Mouse (Mus musculus) limb, embryonic 14.5 days (tissue): ENCODE results near the gene Arhgap22. TPM values are rescaled to one million over a fixed set of nuclear protein-coding genes. Genes with fewer than 3 reads are reported as not detected.

Source experiments
- ATAC-seq: fragments of 200-750 bp; cut with Nextera tagmentation; 2 replicates; pipeline ENCODE4 v1.8.0; 2017; ENCODE audit warnings: low read depth, moderate number of reproducible peaks, moderate TSS enrichment; ENCODE audit not compliant: low FRiP score
- DNase-seq: peaks from one replicate; pipeline ENCODE4 v3.0.0-alpha.2; 2015; ENCODE audit warnings: low spot score
- H3K27ac ChIP-seq: fragments of 300-500 bp; sonication (generic); replicated peaks from 2 replicates; pipeline ENCODE4 v1.5.1; 2014; ENCODE audit warnings: low read depth, mild to moderate bottlenecking, low read length, moderate library complexity, mixed read lengths
- H3K27me3 ChIP-seq: fragments of 300-500 bp; sonication (generic); 2 replicates; pipeline ENCODE4 v1.6.1; 2014; ENCODE audit warnings: low read length, mixed read lengths; ENCODE audit not compliant: control insufficient read depth, insufficient read depth
- H3K36me3 ChIP-seq: fragments of 300-500 bp; sonication (generic); 2 replicates; pipeline ENCODE4 v1.6.1; 2014; ENCODE audit warnings: mild to moderate bottlenecking, low read length, moderate library complexity, mixed read lengths; ENCODE audit not compliant: control insufficient read depth, insufficient read depth
- H3K4me1 ChIP-seq: fragments of 300-500 bp; sonication (generic); 2 replicates; pipeline ENCODE4 v1.6.1; 2014; ENCODE audit warnings: antibody characterized with exemption, low read length, mixed read lengths; ENCODE audit not compliant: control insufficient read depth, insufficient read depth
- H3K4me2 ChIP-seq: fragments of 300-500 bp; sonication (generic); replicated peaks from 2 replicates; pipeline ENCODE4 v1.6.1; 2014; ENCODE audit warnings: low read depth, mild to moderate bottlenecking, low read length, moderate library complexity; ENCODE audit not compliant: severe bottlenecking
- H3K4me3 ChIP-seq: fragments of 300-500 bp; sonication (generic); replicated peaks from 2 replicates; pipeline ENCODE4 v1.5.1; 2014; ENCODE audit warnings: low read length
- H3K9ac ChIP-seq: fragments of 300-500 bp; sonication (generic); 2 replicates; pipeline ENCODE4 v1.6.1; 2014; ENCODE audit warnings: mild to moderate bottlenecking, low read depth, low read length, moderate library complexity; ENCODE audit not compliant: severe bottlenecking
- H3K9me3 ChIP-seq: fragments of 300-500 bp; sonication (generic); 2 replicates; pipeline ENCODE4 v1.6.1; 2016; ENCODE audit warnings: low read length; ENCODE audit not compliant: control insufficient read depth
- POLR2A ChIP-seq: fragments of 200-500 bp; IDR thresholded peaks from 2 replicates; pipeline ENCODE4 v1.8.0; 2012; ENCODE audit warnings: inconsistent platforms, mild to moderate bottlenecking, moderate library complexity, borderline replicate concordance; ENCODE audit not compliant: insufficient read depth, insufficient read length; ENCODE audit errors: extremely low read depth
- WGBS: fragments of 180-500 bp; shearing (Covaris S2); extraction: QIAGEN DNeasy Blood & Tissue Kit; methylation state at CpG from one replicate; pipeline ENCODE4 v1.1.7; 2014; 5-methylcytosine and 5-hydroxymethylcytosine counted together
- polyA plus RNA-seq, 2 experiments: library from polyadenylated mRNA; depleted of rRNA in 1 of 2; stranded (reverse) in 1 of 2; unstranded in 1 of 2; fragments of >200 nt; fragmentation: Nextera tagmentation in 1 of 2; extraction: Ambion mirVana in 1 of 2; gene quantifications; 2 replicates each; pipeline versions ENCODE4 v1.2.1 to v1.2.3; 2012 to 2014

Gene Arhgap22
- polyA plus RNA-seq, 2 experiments: 4.8 to 5.3 TPM

GRCm38 (mm10) chr14:33258256-33258655, 44.4 kb downstream of the Arhgap22 start:
- Histone ChIP-seq H3K9me3 (no peaks in the 10 kb centered on the region), H3K4me2 (no peak overlapping the region), H3K9ac (no peak overlapping the region), H3K27ac (no peak overlapping the region), H3K27me3 (no peaks in the 10 kb centered on the region), H3K4me1 (no peaks in the 10 kb centered on the region), H3K4me3 (no peak overlapping the region), H3K36me3 (no peaks in the 10 kb centered on the region)
- no peak for TF ChIP-seq POLR2A
- no peak for DNase-seq
- WGBS: 88% methylated on average over 5 of the region's 5 CpGs
- no peak for ATAC-seq

GRCm38 (mm10) chr14:33260131-33260530, 46.3 kb downstream of the Arhgap22 start:
- H3K4me2 ChIP-seq: no peak overlapping the region
- ATAC-seq (no peak), DNase-seq (no peak)
- H3K4me3 ChIP-seq: no peak overlapping the region
- no peak overlapping the region for H3K27ac ChIP-seq
- TF ChIP-seq POLR2A: no peak
- H3K27me3 ChIP-seq: no peaks in the 10 kb centered on the region
- H3K4me1 ChIP-seq: no peaks in the 10 kb centered on the region
- no peaks in the 10 kb centered on the region for H3K36me3 ChIP-seq
- H3K9me3 ChIP-seq: no peaks in the 10 kb centered on the region
- 85% methylated on average over 6 of the region's 6 CpGs for WGBS
- H3K9ac ChIP-seq: no peak overlapping the region

DNA sequence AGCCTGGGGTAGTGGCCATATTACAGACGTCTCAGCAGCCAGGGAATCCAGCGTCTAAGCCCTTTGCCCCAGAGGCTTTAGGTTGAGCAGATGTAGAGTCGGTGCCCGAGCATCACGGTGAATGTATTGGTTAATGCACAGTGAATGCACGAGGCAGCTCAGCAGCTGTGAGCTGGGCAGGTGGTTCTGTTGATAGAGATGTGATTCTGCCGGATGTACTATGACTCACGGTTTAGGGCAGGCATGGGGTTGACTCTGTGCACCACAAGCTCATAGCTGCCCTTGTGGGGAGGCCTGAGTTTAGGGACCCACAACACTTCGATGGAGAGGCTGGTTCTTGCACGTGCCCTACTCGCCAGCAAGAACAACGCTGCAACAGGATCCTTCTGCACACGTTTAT, 51.0 kb downstream of the Arhgap22 start:
- 91% methylated on average over 13 of the region's 13 CpGs for WGBS
- H3K4me2 ChIP-seq: no peak overlapping the region
- no peak overlapping the region for H3K27ac ChIP-seq
- no peaks in the 10 kb centered on the region for H3K27me3 ChIP-seq
- H3K36me3 ChIP-seq: no peaks in the 10 kb centered on the region
- ATAC-seq: no peak
- TF ChIP-seq POLR2A: no peak
- no peaks in the 10 kb centered on the region for H3K4me1 ChIP-seq
- H3K4me3 ChIP-seq: no peak overlapping the region
- H3K9ac ChIP-seq: no peak overlapping the region
- peaks cover 8% of the 10 kb centered on the region for H3K9me3 ChIP-seq
- no peak for DNase-seq

DNA sequence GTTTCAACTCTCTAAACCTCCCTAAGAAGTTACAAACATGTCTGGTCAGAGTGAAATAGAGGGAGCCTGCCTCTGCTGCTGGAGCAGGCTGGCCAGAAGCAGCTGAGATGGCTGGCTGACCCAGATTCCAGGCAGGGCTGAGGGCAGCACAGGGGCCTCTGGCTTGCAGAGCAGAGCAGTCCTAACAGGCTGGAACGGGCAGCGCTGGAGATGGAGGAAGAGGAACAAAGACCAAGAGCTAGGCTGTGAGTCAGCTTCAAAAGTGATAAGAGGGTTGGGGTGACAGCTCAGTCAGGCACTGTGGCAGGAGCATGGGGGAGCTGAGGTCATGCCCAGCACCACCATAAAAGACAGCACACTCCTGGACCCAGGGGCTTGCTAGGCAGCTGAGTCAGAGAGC, 62.4 kb downstream of the Arhgap22 start:
- ATAC-seq (no peak), DNase-seq (no peak)
- no peaks in the 10 kb centered on the region for H3K4me1 ChIP-seq
- no peak for TF ChIP-seq POLR2A
- WGBS: 76% methylated on average over 2 of the region's 2 CpGs
- H3K4me3 ChIP-seq: no peak overlapping the region
- no peaks in the 10 kb centered on the region for H3K36me3 ChIP-seq
- no peaks in the 10 kb centered on the region for H3K27me3 ChIP-seq
- no peak overlapping the region for H3K9ac ChIP-seq
- H3K27ac ChIP-seq: no peak overlapping the region
- H3K9me3 ChIP-seq: no peaks in the 10 kb centered on the region
- H3K4me2 ChIP-seq: no peak overlapping the region

DNA sequence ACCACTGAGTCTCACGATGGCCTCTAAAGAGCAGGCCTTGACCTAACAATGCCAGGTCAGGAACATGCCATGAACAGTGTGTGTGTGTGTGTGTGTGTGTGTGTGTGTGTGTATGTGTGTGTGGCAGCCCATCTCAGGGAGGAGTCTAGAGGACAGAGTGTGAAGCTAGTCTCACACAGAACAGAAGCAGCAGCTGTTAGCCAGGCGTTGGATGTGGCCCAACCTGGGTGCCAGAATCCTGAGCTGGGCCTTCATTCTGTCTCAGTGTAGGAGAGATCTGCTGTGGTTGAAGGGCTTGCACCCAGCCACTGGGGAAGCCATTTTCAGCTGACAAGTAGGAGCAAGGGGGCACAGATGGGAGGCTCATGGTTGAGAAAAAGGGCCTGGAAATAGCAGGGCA, 64.5 kb downstream of the Arhgap22 start:
- no peak overlapping the region for H3K4me2 ChIP-seq
- no peak for TF ChIP-seq POLR2A
- no peaks in the 10 kb centered on the region for H3K36me3 ChIP-seq
- 78% methylated on average over 2 of the region's 2 CpGs for WGBS
- ATAC-seq: no peak
- H3K9ac ChIP-seq: no peak overlapping the region
- H3K27me3 ChIP-seq: no peaks in the 10 kb centered on the region
- DNase-seq: no peak
- no peak overlapping the region for H3K27ac ChIP-seq
- H3K4me1 ChIP-seq: no peaks in the 10 kb centered on the region
- H3K4me3 ChIP-seq: no peak overlapping the region
- no peaks in the 10 kb centered on the region for H3K9me3 ChIP-seq

DNA sequence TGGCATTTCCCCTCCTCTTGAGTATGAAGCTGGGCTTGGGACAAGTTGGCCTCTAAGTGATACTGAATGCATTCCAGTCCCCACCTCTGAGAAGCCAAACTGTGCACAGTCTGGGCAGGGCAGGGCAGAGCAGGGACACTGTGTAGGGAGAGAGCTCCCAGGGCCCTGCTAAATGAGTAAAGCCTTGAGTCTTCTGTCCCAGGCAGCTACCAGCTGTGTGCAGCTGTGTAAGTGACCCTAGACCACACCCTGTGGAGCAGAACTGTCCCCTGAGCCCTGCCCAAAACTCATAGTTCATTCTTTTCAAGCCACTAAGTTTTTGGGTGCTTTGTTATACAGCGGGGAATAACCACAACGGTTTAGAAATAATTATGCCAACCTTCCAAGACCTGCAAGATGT, 67.1 kb downstream of the Arhgap22 start:
- H3K4me2 ChIP-seq: no peak overlapping the region
- no peaks in the 10 kb centered on the region for H3K27me3 ChIP-seq
- H3K9me3 ChIP-seq: no peaks in the 10 kb centered on the region
- DNase-seq: no peak
- no peak for TF ChIP-seq POLR2A
- H3K4me1 ChIP-seq: no peaks in the 10 kb centered on the region
- no peak overlapping the region for H3K27ac ChIP-seq
- WGBS: 82% methylated on average over 2 of the region's 2 CpGs
- ATAC-seq: no peak
- no peak overlapping the region for H3K9ac ChIP-seq
- H3K4me3 ChIP-seq: no peak overlapping the region
- H3K36me3 ChIP-seq: no peaks in the 10 kb centered on the region
